Mouse (Mus musculus): ENCODE measurements around the gene Arl13b.

DNA sequence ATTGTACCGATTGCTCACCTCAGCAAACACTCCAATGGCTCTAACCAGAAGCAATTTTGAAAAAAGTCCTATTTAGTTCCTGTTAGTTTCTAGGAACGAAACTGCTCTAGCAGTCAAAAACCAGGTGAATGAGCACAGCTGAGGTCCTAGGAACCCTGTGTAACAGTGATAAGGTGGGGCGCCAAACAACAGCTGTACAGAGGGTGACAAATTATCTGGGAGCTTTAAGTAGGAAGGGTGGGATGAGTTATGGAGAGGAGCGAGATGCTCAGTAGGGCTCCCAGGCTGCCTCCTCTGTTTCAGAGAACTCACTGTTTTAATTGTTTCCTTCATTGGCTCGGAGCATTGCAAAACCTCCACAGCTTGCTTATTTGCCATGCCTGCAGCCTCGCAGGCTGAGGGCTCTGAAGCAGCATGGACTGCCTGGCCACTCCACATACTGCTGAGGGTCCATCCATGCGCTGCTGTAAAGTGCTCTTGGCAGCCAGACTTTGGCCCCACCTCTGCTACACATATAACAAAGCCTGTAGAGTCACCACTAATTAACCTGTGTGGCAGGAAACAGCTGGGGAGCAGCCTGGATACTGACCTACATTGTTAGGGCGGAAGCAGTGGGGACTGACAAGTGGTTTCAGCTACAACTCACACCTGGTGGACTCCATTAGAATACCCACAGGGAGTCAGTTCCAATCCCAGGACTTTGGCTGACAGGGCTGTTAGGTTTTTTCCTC lies 39.4 kb downstream of the Arl13b start:
- TF ChIP-seq TAL1 (IDR thresholded peaks at IDR 0.05; ENCODE audit: low read length) (no peak), GATA1 (IDR thresholded peaks at IDR 0.05; ENCODE audit: low read length) (no peak)
